Mouse (Mus musculus) stomach, postnatal 0 days (tissue): ENCODE data around the gene Elmo1.

ENCODE experiments used
- CTCF ChIP-seq: IDR thresholded peaks from 2 replicates; pipeline ENCODE4 v1.5.1; 2016; ENCODE audit warnings: antibody characterized with exemption, low read depth, mild to moderate bottlenecking, moderate library complexity
- EP300 ChIP-seq: optimal IDR thresholded peaks from 2 replicates; pipeline ENCODE3; 2016; ENCODE audit warnings: antibody characterized with exemption

DNA sequence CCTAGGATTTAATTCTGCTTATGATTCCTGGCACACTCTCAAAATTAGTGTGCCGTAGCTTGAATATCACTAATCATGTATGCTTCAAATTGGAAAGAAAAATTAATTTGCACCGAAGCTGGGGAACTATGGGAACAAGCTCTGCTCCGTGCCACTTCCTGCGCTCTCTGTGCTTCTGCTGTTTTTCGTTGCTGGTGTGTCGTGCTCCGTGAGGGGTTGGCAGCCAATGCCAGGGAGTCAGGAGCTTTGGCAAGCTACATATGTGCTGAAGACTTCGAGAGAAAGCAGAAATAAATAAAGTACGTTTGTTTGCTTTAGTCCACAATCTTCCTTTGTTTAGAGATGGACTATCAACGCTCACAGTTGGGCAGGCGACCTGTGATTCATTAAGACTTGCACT, 225.7 kb downstream of the Elmo1 start:
- no peak for TF ChIP-seq CTCF
- no peak for TF ChIP-seq EP300
